Mouse (Mus musculus): Measurements from ENCODE around the gene Pax6. TPM values are rescaled to one million over a fixed set of nuclear protein-coding genes. Genes with fewer than 3 reads are reported as not detected.

Gene Pax6
- polyA plus RNA-seq, 1 experiment from 2014 or later = not detected

DNA sequence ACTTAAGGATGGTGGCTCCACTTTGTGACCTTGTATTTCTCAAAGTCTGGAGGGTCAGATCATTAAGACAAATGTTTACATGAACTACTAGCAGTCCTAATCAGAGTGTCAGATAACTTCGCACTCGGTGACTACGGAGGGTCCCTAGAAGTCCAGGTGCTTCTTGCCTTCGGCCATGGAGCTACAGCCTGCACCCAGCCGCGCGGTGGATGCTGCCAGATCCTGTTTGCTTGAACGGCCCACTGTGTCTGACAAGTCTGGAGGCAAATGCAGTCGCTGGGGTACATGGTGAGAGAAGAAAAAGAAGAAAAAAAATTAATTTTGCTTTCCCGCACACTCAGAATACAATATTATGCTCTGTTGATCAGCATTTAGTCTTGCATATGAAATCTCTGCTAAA is 33.9 kb downstream of the Pax6 start:
- Histone ChIP-seq H3K9me3 (replicated peaks) (no peaks in the 10 kb centered on the region), H3K9ac (no peak overlapping the region), H3K4me1 (replicated peaks) (no peaks in the 10 kb centered on the region), H3K4me2 (no peak overlapping the region), H3K36me3 (replicated peaks) (no peaks in the 10 kb centered on the region), H3K27me3 (no peaks in the 10 kb centered on the region), H3K4me3 (replicated peaks) (no peak overlapping the region), H3K27ac (replicated peaks) (no peak overlapping the region)
- ATAC-seq (ENCODE audit: insufficient read depth) = no peak
- 77% methylated on average over 10 of the region's 10 CpGs for WGBS (ENCODE audit: insufficient replicate concordance)

DNA sequence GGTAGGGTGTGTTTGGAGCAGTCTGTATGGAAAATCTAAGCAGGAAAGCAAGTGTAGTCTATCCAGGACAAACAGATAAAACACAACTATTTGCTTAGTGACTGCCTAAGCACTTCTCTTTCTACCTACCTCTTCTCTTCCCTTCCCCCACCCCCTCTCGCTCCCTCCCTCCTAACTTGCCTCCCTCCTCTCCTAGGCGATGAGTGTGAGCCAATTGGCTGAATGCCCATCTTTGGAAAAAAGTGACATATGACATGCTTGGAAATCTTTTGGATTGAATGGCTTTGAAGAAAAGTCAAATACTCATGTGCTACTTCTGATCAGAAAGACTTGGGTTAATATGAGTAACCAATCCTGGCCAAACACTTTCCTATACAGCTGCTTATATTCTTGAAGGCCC is 36.6 kb downstream of the Pax6 start:
- no peak overlapping the region for H3K4me2 ChIP-seq
- no peak overlapping the region for H3K27ac ChIP-seq (replicated peaks)
- H3K4me1 ChIP-seq (replicated peaks) = no peaks in the 10 kb centered on the region
- H3K4me3 ChIP-seq (replicated peaks) = no peak overlapping the region
- 48% methylated on average over 2 of the region's 2 CpGs for WGBS (ENCODE audit: insufficient replicate concordance)
- no peaks in the 10 kb centered on the region for H3K27me3 ChIP-seq
- H3K36me3 ChIP-seq (replicated peaks) = no peaks in the 10 kb centered on the region
- no peaks in the 10 kb centered on the region for H3K9me3 ChIP-seq (replicated peaks)
- no peak for ATAC-seq (ENCODE audit: insufficient read depth)
- no peak overlapping the region for H3K9ac ChIP-seq

DNA sequence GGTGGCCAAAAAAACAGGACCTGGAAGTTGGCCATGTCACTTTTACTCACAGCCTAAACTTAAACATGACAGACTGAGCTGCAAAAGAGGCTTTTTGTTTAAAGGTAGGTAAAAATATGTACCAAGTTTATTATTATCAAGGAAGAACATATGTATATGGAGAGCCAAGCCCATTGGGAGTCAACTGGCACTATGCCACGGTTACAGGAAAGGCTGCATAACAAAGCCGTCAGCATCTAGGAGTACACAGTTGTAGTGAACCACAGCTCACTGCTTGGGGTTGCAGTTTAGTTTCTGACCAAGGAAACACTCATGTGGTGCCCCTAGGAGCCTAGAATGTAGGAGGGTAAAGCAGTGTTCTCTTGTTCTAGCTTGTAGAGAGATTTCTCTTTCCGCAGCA is 40.4 kb downstream of the Pax6 start:
- Histone ChIP-seq H3K27me3 (no peaks in the 10 kb centered on the region), H3K36me3 (replicated peaks) (no peaks in the 10 kb centered on the region), H3K27ac (replicated peaks) (no peak overlapping the region), H3K4me3 (replicated peaks) (no peak overlapping the region), H3K9me3 (replicated peaks) (no peaks in the 10 kb centered on the region), H3K9ac (no peak overlapping the region), H3K4me1 (replicated peaks) (no peaks in the 10 kb centered on the region), H3K4me2 (no peak overlapping the region)
- 75% methylated on average over 3 of the region's 3 CpGs for WGBS (ENCODE audit: insufficient replicate concordance)
- no peak for ATAC-seq (ENCODE audit: insufficient read depth)

DNA sequence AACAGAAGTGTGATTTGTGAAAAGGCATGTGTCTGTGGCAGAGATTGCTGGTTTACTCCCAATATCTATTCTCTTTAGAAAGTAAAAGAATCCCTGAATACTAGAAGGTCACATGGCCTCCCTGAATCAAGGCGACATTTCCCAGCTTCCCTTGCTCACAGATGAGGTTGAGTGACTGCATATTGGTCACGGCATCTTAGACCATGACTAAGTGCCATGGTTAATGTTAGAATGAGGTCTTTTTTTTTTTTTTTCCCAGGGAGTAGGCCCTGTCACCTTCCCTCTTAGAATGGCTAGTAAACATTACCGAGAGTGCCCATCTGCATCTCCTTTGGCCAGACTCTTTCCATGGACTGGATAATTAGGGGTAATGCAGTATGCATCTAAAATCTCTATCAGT is 41.8 kb downstream of the Pax6 start:
- no peaks in the 10 kb centered on the region for H3K36me3 ChIP-seq (replicated peaks)
- no peaks in the 10 kb centered on the region for H3K4me1 ChIP-seq (replicated peaks)
- no peak overlapping the region for H3K9ac ChIP-seq
- no peaks in the 10 kb centered on the region for H3K27me3 ChIP-seq
- no peak overlapping the region for H3K27ac ChIP-seq (replicated peaks)
- H3K4me3 ChIP-seq (replicated peaks) = no peak overlapping the region
- no peak for ATAC-seq (ENCODE audit: insufficient read depth)
- H3K9me3 ChIP-seq (replicated peaks) = no peaks in the 10 kb centered on the region
- 76% methylated on average over 3 of the region's 3 CpGs for WGBS (ENCODE audit: insufficient replicate concordance)
- no peak overlapping the region for H3K4me2 ChIP-seq

DNA sequence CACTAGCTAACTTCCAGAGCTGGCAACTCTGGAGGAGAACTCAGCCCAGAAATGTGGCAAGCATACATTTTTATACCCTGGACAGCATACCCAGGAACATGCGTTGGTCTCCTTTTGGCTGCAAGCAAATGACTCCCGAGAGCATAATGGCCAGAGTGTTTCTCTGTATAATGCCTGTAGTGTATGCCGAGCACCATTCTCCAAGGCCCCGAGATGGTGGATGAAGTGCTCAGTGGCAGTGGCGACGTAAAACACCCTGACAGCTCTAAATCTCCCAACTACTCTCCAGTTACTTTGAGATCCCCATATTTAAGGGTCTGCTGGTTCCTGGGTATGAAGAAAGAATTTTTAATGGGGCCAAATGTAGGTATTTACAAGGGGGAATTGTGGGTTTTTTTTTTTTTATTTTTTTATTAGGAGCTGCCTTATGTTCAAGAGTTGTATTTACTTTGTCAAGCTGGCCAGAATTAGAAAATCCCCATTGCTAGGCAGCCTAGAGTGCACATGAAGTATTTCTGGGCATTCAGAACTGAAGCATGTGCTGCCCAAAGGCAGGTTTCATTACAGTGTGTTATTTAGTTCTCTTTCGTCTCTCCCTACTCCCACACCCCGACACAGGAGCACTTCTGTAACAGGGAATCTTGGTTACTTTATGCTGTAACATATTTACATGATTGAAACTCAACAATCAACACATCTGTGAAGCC is 46.9 kb downstream of the Pax6 start:
- H3K4me2 ChIP-seq = no peak overlapping the region
- H3K9me3 ChIP-seq (replicated peaks) = no peaks in the 10 kb centered on the region
- no peaks in the 10 kb centered on the region for H3K4me1 ChIP-seq (replicated peaks)
- ATAC-seq (ENCODE audit: insufficient read depth) = no peak
- 78% methylated on average over 8 of the region's 8 CpGs for WGBS (ENCODE audit: insufficient replicate concordance)
- H3K27me3 ChIP-seq = no peaks in the 10 kb centered on the region
- H3K27ac ChIP-seq (replicated peaks) = no peak overlapping the region
- no peak overlapping the region for H3K4me3 ChIP-seq (replicated peaks)
- H3K9ac ChIP-seq = no peak overlapping the region
- no peaks in the 10 kb centered on the region for H3K36me3 ChIP-seq (replicated peaks)

DNA sequence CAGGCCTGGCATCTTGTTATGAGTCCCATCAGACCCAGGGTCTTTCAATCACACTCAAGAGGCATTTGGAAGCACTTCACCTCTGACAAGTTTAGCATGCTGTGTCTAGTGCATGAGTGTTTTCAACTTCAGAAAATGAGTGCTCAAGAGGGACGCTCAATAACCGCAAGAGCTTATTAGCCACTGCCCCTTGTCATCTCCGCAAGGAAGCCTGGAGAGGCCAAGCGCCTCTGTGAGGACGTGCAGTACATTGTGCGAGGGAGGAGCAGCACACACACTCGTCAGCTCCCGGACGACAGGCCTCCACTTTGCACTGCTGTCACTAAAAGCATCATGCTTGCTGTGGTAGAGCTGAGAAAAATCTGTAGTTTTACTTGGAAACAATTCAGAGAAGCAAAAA is 58.0 kb downstream of the Pax6 start:
- ATAC-seq (ENCODE audit: insufficient read depth) = no peak
- H3K4me3 ChIP-seq (replicated peaks) = no peak overlapping the region
- H3K27ac ChIP-seq (replicated peaks) = no peak overlapping the region
- H3K4me1 ChIP-seq (replicated peaks) = no peaks in the 10 kb centered on the region; the same call in 1 of the 2 replicates
- H3K36me3 ChIP-seq (replicated peaks) = no peaks in the 10 kb centered on the region
- no peak overlapping the region for H3K4me2 ChIP-seq
- no peak overlapping the region for H3K9ac ChIP-seq
- H3K9me3 ChIP-seq (replicated peaks) = no peaks in the 10 kb centered on the region
- no peaks in the 10 kb centered on the region for H3K27me3 ChIP-seq
- WGBS (ENCODE audit: insufficient replicate concordance) = 79% methylated on average over 9 of the region's 9 CpGs

DNA sequence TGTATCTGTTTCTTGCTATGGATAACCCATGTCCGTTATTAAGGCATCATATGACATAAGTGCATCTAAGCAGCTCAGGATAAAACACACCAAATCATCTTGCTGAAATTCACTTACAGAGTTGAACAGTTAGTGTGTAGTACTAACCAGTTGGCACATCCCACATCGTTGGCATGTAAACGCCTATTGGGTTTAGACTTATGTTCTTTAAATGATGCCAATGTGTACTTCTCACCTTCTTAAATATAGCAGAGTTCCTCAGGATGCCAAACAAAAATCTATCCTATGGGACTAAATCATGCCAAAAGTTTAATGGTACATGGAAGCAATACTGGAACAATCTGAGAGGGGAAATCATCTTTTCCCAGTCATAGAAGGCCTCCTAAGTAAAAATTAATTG is 62.0 kb downstream of the Pax6 start:
- no peak overlapping the region for H3K4me3 ChIP-seq (replicated peaks)
- H3K9me3 ChIP-seq (replicated peaks) = no peaks in the 10 kb centered on the region
- no peak overlapping the region for H3K27ac ChIP-seq (replicated peaks)
- no peak for ATAC-seq (ENCODE audit: insufficient read depth)
- H3K27me3 ChIP-seq = no peaks in the 10 kb centered on the region
- H3K4me2 ChIP-seq = no peak overlapping the region
- H3K9ac ChIP-seq = no peak overlapping the region
- no peaks in the 10 kb centered on the region for H3K4me1 ChIP-seq (replicated peaks)
- H3K36me3 ChIP-seq (replicated peaks) = no peaks in the 10 kb centered on the region
- WGBS (ENCODE audit: insufficient replicate concordance) = 73% methylated on average over 3 of the region's 3 CpGs

DNA sequence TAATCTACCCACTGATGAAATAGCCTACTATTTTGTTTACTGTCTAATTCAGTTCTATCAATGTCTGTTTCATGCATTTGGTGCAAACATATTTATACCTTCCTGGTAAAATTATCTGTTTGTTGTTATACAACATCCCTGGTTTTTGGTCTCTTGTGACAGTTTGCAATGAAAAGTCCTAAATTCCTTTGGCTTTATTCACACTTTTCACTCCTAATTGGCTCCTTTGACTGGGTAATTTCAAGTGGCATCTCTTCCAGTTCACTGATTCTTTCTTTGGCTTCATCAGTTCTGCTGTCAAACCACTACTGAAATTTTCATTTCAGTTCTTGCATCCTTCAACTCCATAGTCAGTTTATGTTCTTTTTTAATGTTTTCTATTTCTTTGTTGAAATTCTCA is 67.5 kb downstream of the Pax6 start:
- Histone ChIP-seq H3K27me3 (no peaks in the 10 kb centered on the region), H3K27ac (replicated peaks) (no peak overlapping the region), H3K4me1 (replicated peaks) (no peaks in the 10 kb centered on the region), H3K4me3 (replicated peaks) (no peak overlapping the region), H3K9ac (no peak overlapping the region), H3K9me3 (replicated peaks) (no peaks in the 10 kb centered on the region), H3K36me3 (replicated peaks) (no peaks in the 10 kb centered on the region), H3K4me2 (no peak overlapping the region)
- no peak for ATAC-seq (ENCODE audit: insufficient read depth)

DNA sequence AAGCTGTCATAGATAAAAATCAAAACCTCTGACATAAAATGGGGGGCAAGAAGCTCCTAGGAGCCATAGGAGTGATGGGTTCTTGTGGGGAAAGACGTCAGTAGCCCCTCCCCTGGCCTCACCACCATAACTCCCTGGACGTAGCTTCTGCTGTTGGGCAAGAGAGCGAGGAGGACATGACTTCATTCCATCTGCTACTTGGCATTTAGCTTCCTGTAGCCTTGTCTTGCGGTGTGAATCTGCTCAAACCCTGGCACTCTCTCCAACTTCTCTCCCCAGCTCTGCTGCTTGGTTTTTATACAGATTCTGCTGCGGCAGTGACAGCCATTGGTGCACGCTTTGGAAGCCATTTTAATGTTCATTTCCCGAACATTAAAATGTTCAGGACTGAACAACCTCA is 78.2 kb downstream of the Pax6 start:
- Histone ChIP-seq H3K4me1 (replicated peaks) (no peaks in the 10 kb centered on the region), H3K9me3 (replicated peaks) (no peaks in the 10 kb centered on the region), H3K36me3 (replicated peaks) (no peaks in the 10 kb centered on the region), H3K27ac (replicated peaks) (no peak overlapping the region), H3K4me3 (replicated peaks) (no peak overlapping the region), H3K9ac (no peak overlapping the region), H3K27me3 (no peaks in the 10 kb centered on the region), H3K4me2 (no peak overlapping the region)
- WGBS (ENCODE audit: insufficient replicate concordance) = 67% methylated on average over 7 of the region's 7 CpGs
- no peak for ATAC-seq (ENCODE audit: insufficient read depth)

Other genes with a start within 250 kb of the Pax6 start
- gene Elp4, start 235.7 kb downstream of the Pax6 start, polyA plus RNA-seq (2015; fragmentation: Nextera tagmentation; extraction: Ambion mirVana) = 13.5 and 15.7 TPM in 2 replicates
- gene Immp1l, start 235.7 kb downstream of the Pax6 start, polyA plus RNA-seq (2015; fragmentation: Nextera tagmentation; extraction: Ambion mirVana) = 54.0 and 61.6 TPM in 2 replicates

Data from liver, embryonic 15.5 days (tissue).